Mouse (Mus musculus) liver, postnatal 0 days (tissue): ENCODE results near the gene Nol4l.

Experiments
- CTCF ChIP-seq: sonication (generic); IDR thresholded peaks from 2 replicates; pipeline ENCODE4 v1.5.1; 2016; ENCODE audit warnings: antibody characterized with exemption, low read depth
- EP300 ChIP-seq: IDR thresholded peaks from 2 replicates; pipeline ENCODE4 v1.6.1; 2016; ENCODE audit warnings: antibody characterized with exemption, low read depth, mild to moderate bottlenecking

DNA sequence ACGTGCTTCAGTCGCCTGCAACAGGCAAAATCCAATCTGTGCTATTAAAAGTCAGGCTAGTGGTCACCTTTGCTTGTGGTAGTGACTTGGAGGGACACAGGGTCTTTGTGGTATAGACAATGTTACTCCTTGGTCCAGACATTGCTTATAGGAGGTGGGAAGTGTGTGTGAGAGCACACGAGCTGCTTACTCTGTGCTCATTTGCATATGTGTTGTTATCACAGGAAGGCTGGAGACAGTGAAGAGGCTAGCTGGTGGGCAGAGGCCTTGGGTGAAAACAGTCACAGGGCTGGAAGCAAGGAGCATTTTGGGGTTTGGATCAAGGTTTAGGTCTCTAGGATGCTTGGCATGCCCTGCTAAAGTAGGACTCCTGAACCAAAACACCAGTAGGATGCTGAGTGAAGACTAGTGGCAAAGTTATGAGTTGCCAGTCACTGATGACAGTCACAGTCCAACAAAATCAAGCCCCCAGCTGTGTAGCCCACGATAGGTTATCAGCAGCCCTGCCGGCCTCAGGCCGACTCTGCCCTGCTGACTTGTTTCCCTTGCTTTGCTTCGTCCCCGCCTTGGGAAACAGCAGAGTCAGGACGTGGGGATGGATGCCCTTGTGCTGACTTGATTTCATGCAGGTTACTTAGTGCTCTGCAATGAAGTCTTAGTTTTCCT is 74.8 kb downstream of the Nol4l start:
- TF ChIP-seq CTCF (no peak), EP300 (peak; percentile 74)
